Mouse (Mus musculus) fat pad, adult 2 months (tissue): Measurements from ENCODE around the gene Crebbp.

Source experiments
- DNase-seq: peaks from one replicate; pipeline ENCODE4 v3.0.0-alpha.2; 2011; ENCODE audit warnings: low read depth, low spot score; ENCODE audit errors: extremely low read depth

The Crebbp gene

GRCm38 (mm10) chr16:4052601-4053000 is 161.2 kb downstream of the Crebbp start:
- no peak for DNase-seq

GRCm38 (mm10) chr16:4045524-4045923 is 168.3 kb downstream of the Crebbp start:
- no peak for DNase-seq

DNA sequence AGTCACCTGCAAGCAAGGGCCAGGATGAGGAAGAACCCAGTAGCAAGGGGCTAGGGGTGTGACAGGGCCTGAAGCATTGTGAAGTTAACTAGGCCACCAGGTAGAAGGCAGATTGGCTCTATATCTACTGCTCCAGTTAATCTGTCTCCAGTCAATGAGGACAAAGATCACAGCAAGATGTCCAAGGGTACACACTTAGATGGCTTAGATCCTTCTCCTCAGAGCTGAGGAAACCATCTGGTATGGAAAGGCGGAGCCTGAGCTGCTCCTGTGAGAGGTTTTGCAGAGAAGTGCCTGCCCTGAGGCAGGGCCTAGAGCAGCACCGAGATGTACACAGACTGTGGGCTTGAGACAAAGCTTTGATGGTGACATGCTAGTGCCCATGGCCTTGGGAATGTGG is 169.7 kb downstream of the Crebbp start:
- DNase-seq, result no peak

DNA sequence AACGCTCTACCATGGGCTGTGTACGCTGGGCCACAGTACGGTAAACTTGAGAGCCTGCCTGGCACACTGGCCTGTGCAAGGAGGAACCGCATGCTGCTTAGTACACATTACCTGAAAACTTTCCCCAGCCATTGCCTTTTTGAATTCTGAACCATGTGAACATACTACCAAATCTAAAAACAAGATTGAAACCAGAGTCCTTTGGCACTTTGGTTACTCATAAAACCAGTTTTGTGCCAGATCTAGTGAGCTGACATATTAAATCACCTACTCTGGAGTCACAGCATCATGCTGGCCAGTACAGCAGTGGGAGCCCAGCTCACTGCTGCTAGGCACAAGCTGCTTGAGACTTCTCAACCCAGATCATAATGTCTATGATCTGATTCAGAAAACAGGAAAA is 172.2 kb downstream of the Crebbp start:
- no peak for DNase-seq

- no peak for DNase-seq
Measured at GRCm38 (mm10) chr16:4040206-4040605, 173.6 kb downstream of the Crebbp start.

DNA sequence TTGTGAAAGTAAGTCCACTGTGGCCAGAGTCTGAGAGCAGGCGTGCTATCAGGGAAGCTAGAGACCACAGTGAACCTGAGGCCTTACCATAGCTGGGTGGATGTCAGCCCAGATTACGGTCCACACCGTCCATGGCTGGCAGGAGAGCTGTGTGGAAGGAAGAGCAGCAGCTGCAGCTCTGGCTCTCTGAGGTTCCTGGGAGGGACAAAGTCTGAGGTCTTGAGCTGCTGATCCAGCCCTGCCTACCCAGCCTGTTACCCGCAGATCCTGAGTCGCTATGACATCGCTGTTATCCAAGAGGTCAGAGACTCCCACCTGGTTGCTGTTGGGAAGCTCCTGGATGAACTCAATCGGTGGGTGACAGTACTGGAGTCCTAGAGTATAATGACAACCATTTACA is 176.1 kb downstream of the Crebbp start:
- no peak for DNase-seq

GRCm38 (mm10) chr16:4036807-4037206 is 177.0 kb downstream of the Crebbp start, which contains the start of gene Dnase1:
TSS of gene Dnase1 (plus strand) at chr16:4036942.
- no peak for DNase-seq

DNA sequence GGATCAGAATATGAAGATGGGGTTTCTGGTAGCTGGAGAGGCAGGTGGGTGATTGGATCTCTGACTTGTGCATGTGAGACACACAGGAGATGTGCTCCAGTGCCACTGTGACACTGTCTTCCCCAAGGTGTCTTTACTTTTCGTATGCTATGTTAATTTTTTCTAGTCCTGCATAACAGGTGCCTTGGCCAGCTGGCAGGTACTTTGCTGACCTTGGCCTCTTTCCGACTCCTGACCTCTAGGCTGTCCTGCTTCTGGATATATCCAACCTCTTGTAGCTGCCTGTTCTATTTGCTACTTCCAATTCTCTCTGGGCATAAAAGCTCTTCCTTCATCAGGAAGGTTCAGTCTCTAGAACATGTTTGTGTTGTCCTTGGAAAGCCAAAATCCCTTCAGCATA is 178.2 kb downstream of the Crebbp start:
- peak; percentile 19 for DNase-seq

DNA sequence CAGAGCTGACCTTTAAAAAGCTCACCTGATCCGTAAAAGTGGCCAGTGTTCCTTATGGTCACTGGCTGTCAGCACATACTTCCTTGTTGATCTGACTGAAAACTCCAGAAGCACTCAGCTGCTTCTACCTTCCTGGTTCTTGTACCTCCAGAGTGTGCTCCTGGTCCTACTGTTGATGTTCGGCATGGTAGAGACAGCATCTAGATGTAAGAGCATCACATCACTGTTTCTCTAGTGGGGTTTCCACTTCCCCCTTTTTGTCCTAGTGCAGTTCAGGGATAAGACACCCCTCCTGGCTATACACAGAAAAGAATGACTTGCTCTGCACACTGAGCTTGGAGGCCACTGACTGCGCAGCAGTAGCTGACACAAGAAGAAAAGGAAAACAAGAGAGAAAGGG is 179.3 kb downstream of the Crebbp start:
- DNase-seq, result no peak

DNA sequence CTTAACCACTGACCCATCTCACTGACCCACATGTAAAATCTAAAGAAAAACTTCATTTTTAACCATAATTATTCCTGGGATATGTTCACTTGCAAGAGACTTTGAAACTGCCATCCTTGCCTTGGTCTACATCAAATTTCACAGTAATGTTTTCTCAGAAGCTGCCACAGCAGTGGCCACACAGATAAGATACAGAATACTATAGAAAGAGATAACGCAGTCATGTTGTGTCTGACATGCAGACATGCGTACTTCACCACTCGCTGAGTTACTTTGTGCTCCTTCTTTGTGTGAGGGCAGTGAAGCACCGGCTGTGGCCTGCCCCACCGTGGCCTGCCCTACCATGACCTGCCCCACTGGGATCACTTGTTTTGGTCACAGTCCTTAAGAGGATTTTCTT is 179.8 kb downstream of the Crebbp start:
- DNase-seq, result no peak

GRCm38 (mm10) chr16:4032341-4032748 is 181.5 kb downstream of the Crebbp start:
- DNase-seq, result no peak

DNA sequence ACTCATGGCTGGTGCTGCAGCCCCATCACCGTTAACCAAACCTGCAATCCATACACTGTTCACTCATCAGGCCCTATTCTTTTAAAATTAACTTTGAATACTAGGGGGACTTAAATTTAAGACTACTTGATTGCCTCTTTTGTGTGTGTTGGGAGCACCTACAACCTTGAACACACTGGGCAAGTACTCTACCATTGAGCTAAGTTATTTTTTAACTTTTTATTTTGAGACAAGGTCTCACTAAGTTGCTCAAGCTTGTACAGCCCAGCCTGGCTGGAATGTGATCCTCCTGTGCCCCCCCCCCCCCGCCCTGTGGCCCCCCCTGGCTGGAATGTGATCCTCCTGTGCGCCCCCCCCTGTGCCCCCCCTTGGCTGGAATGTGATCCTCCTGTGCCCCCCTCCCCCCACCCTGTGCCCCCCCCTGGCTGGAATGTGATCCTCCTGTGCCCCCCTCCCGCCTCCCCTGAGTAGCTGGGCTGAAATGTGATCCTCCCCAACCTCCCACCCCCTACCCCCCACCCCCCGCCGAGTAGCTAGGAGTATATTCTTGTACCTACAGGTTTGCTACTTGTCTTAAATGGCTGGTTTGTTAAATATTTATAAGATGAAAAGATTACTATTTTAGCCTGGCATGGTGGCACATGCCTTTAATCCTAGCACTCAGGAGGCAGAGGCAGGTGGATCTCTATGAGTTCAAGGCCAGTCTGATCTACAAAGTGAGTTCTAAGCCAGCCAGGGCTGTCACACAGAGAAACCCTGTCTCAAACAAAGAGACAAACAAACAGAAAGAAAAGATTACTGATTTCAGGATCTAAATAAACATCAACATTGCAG is 182.1 kb downstream of the Crebbp start:
- DNase-seq, result no peak
